Comparison of ENCODE assay signal across 20 mouse cellular contexts in genomic region chr17:65623130-65623529, GRCm38 (mm10). TPM values are rescaled to one million over a fixed set of nuclear protein-coding genes. Genes with fewer than 3 reads are reported as not detected.
"Had no signal": no experiment of that assay in that cellular context is flagged by ENCODE, and none has a peak within 500 bp of the region (broad histone marks: within the 10 kb centered on the region; RNA-seq: fewer than 3 reads in every experiment).

No protein-coding gene starts in this region.

- H3K27ac ChIP-seq: hindbrain, postnatal 0 days; limb, embryonic 12.5 days; limb, embryonic 15.5 days; liver, embryonic 14.5 days; lung, embryonic 15.5 days; stomach, postnatal 0 days had no signal

- H3K9ac ChIP-seq: limb, embryonic 12.5 days; limb, embryonic 15.5 days; liver, embryonic 14.5 days; lung, embryonic 15.5 days had no signal

- DNase-seq: kidney, adult 8-10 months; kidney, postnatal 10 days; kidney, postnatal 4 days; left cerebral cortex, postnatal 4 days; lung, adult 18-20 months; lung, postnatal 10 days; lung, postnatal 4 days; midbrain, embryonic 14.5 days; thymus, adult 2 months; thymus, postnatal 14 days had no signal

- H3K4me1 ChIP-seq: limb, embryonic 12.5 days; limb, embryonic 15.5 days; lung, embryonic 15.5 days had no signal

- H3K36me3 ChIP-seq: limb, embryonic 12.5 days; limb, embryonic 15.5 days; lung, embryonic 15.5 days had no signal

- H3K27me3 ChIP-seq: limb, embryonic 12.5 days; limb, embryonic 15.5 days; lung, embryonic 15.5 days had no signal

- H3K4me3 ChIP-seq: limb, embryonic 12.5 days; limb, embryonic 15.5 days; lung, embryonic 15.5 days had no signal

- H3K9me3 ChIP-seq: limb, embryonic 15.5 days; lung, embryonic 15.5 days had no signal

- ATAC-seq: hindbrain, postnatal 0 days; inflammation-experienced regulatory T-cells, adult 6 months had no signal

- H3K4me2 ChIP-seq: limb, embryonic 12.5 days; limb, embryonic 15.5 days; lung, embryonic 15.5 days; midbrain, embryonic 11.5 days had no signal

RNA-seq across cellular contexts. Expression of gene Txndc2, which starts 18.8 kb away (rescaled TPM):
- polyA plus RNA-seq: inflammation-experienced regulatory T-cells, adult 6 months; liver, embryonic 14.5 days; lung, embryonic 15.5 days; midbrain, postnatal 0 days; stomach, embryonic 14.5 days; stomach, postnatal 0 days; thymus, adult 2 months had no signal
